Mouse (Mus musculus) mouse trophoblast stem cell (cell line): ENCODE data around the gene Tmem253.

Experiments
- in situ Hi-C, 2 experiments: fragments of 300-500 bp; cut with MseI, MboI; formaldehyde crosslinking; loops; 2 replicates in 1 of 2; 3 replicates in 1 of 2; pipeline ENCODE4 v1.15.1; 2025

The Tmem253 gene

GRCm38 (mm10) chr14:52006771-52007170 is 8.7 kb upstream of the Tmem253 start:
- in situ Hi-C loops: loop anchor here in 1 of 2 experiments (10.0 kb wide), 1 partner anchor 102 kb away; no protein-coding TSS in a partner anchor

- in situ Hi-C loops: loop anchor here in 1 of 2 experiments (10.0 kb wide), 1 partner anchor 104 kb away; no protein-coding TSS in a partner anchor
Measured at GRCm38 (mm10) chr14:52008321-52009203, 6.9 kb upstream of the Tmem253 start.

- in situ Hi-C loops: loop anchor here in 1 of 2 experiments (10.0 kb wide), 1 partner anchor 105 kb away; no protein-coding TSS in a partner anchor
Measured at GRCm38 (mm10) chr14:52009361-52009760, 6.1 kb upstream of the Tmem253 start.

GRCm38 (mm10) chr14:52009841-52010240 is 5.6 kb upstream of the Tmem253 start:
- in situ Hi-C loops: loop anchor here in 1 of 2 experiments (10.0 kb wide), 1 partner anchor 105 kb away; no protein-coding TSS in a partner anchor

GRCm38 (mm10) chr14:52010446-52011111 is 4.9 kb upstream of the Tmem253 start:
- in situ Hi-C loops: no loop called here

- in situ Hi-C loops: no loop called here
Measured at GRCm38 (mm10) chr14:52011683-52012082, 3.8 kb upstream of the Tmem253 start.

- in situ Hi-C loops: no loop called here
Measured at GRCm38 (mm10) chr14:52012085-52012484, 3.4 kb upstream of the Tmem253 start.

GRCm38 (mm10) chr14:52012553-52012952 is 2.9 kb upstream of the Tmem253 start:
- in situ Hi-C loops: no loop called here

- in situ Hi-C loops: no loop called here
Measured at GRCm38 (mm10) chr14:52013021-52013610, 2.3 kb upstream of the Tmem253 start.

- in situ Hi-C loops: no loop called here
Measured at GRCm38 (mm10) chr14:52013771-52014219, 1.7 kb upstream of the Tmem253 start.

GRCm38 (mm10) chr14:52014271-52014760 is 1.1 kb upstream of the Tmem253 start:
- in situ Hi-C loops: no loop called here

GRCm38 (mm10) chr14:52014761-52015311 is 622 bp upstream of the Tmem253 start:
- in situ Hi-C loops: no loop called here

- in situ Hi-C loops: no loop called here
Measured at GRCm38 (mm10) chr14:52016625-52017405, 1.4 kb downstream of the Tmem253 start.

- in situ Hi-C loops: no loop called here
Measured at GRCm38 (mm10) chr14:52017662-52018061, 2.2 kb downstream of the Tmem253 start.

- in situ Hi-C loops: no loop called here
Measured at GRCm38 (mm10) chr14:52018248-52019050, 3.0 kb downstream of the Tmem253 start.

GRCm38 (mm10) chr14:52019051-52019589 is 3.7 kb downstream of the Tmem253 start:
- in situ Hi-C loops: no loop called here

- in situ Hi-C loops: no loop called here
Measured at GRCm38 (mm10) chr14:52019590-52020340, 4.3 kb downstream of the Tmem253 start.

- in situ Hi-C loops: no loop called here
Measured at GRCm38 (mm10) chr14:52020486-52021137, 5.2 kb downstream of the Tmem253 start, which contains the start of gene Zfp219. Gene Zfp219, minus strand, starts transcription at chr14:52020733.
